Mouse (Mus musculus) heart, postnatal 0 days (tissue): ENCODE data around the gene Hipk4. TPM values are rescaled to one million over a fixed set of nuclear protein-coding genes. Genes with fewer than 3 reads are reported as not detected.

Experiments used
- ATAC-seq: fragments of 200-750 bp; cut with Nextera tagmentation; 2 replicates; pipeline ENCODE4 v1.8.0; 2017; ENCODE audit warnings: low read depth, moderate number of reproducible peaks, moderate library complexity; ENCODE audit not compliant: insufficient read depth
- DNase-seq: peaks from one replicate; pipeline ENCODE4 v3.0.0-alpha.2; 2016; ENCODE audit warnings: low spot score
- H3K27ac ChIP-seq: fragments of 300-500 bp; sonication (generic); 2 replicates; pipeline ENCODE4 v1.5.1; 2014; ENCODE audit warnings: low read depth, mild to moderate bottlenecking
- H3K27me3 ChIP-seq: fragments of 300-500 bp; sonication (generic); 2 replicates; pipeline ENCODE4 v1.6.1; 2014; ENCODE audit warnings: low read length, mixed read lengths; ENCODE audit not compliant: control insufficient read depth, insufficient read depth
- H3K36me3 ChIP-seq: fragments of 300-500 bp; sonication (generic); replicated peaks from 2 replicates; pipeline ENCODE4 v1.6.1; 2014; ENCODE audit warnings: low read length, mixed read lengths; ENCODE audit not compliant: control insufficient read depth, insufficient read depth
- H3K4me1 ChIP-seq: fragments of 300-500 bp; sonication (generic); 2 replicates; pipeline ENCODE4 v1.6.1; 2014; ENCODE audit warnings: antibody characterized with exemption; ENCODE audit not compliant: control insufficient read depth, insufficient read depth
- H3K4me2 ChIP-seq: fragments of 300-500 bp; sonication (generic); 2 replicates; pipeline ENCODE4 v1.6.1; 2014; ENCODE audit warnings: low read depth, mild to moderate bottlenecking, low read length, moderate library complexity
- H3K4me3 ChIP-seq: fragments of 300-500 bp; sonication (generic); 2 replicates; pipeline ENCODE4 v1.5.1; 2014; ENCODE audit warnings: low read depth, low read length
- H3K9ac ChIP-seq: fragments of 300-500 bp; sonication (generic); replicated peaks from 2 replicates; pipeline ENCODE4 v1.6.1; 2014; ENCODE audit warnings: low read depth, low read length, mixed read lengths
- H3K9me3 ChIP-seq: fragments of 300-500 bp; sonication (generic); replicated peaks from 2 replicates; pipeline ENCODE4 v1.6.1; 2016; ENCODE audit warnings: low read length; ENCODE audit not compliant: control insufficient read depth
- CTCF ChIP-seq: IDR thresholded peaks from 2 replicates; pipeline ENCODE4 v1.5.1; 2016; ENCODE audit warnings: antibody characterized with exemption, control low read depth, low read depth
- EP300 ChIP-seq: IDR thresholded peaks from 2 replicates; pipeline ENCODE4 v1.6.1; 2016; ENCODE audit warnings: antibody characterized with exemption, low read depth
- WGBS: fragments of 180-500 bp; shearing (Covaris S2); extraction: QIAGEN DNeasy Blood & Tissue Kit; methylation state at CpG from one replicate; pipeline ENCODE4 v1.1.7; 2014; 5-methylcytosine and 5-hydroxymethylcytosine counted together
- polyA plus RNA-seq: library from polyadenylated mRNA; unstranded; fragments of >200 nt; fragmentation: Nextera tagmentation; extraction: Ambion mirVana; gene quantifications from 2 replicates; pipeline ENCODE4 v1.2.1, GENCODE M21; 2015
- total RNA-seq: library from RNA; depleted of rRNA; stranded (reverse); fragments of >200 nt; gene quantifications from 2 replicates; pipeline ENCODE4 v1.2.3, GENCODE M21; 2014; ENCODE audit warnings: low replicate concordance

Hipk4 gene
- total and polyA plus RNA-seq, 2 experiments from 2014 or later = 0.18 to 0.23 TPM

- no peaks in the 10 kb centered on the region for H3K9me3 ChIP-seq
- H3K4me3 ChIP-seq = no peak overlapping the region
- ATAC-seq = no peak
- H3K4me2 ChIP-seq = peak overlapping the region; percentile 99; the same call in 1 of the 2 replicates
- WGBS = 80% methylated on average over 16 of the region's 16 CpGs
- H3K27ac ChIP-seq = no peak overlapping the region
- DNase-seq = no peak
- peaks cover 11% of the 10 kb centered on the region; the same call in 1 of the 2 replicates for H3K36me3 ChIP-seq
- H3K4me1 ChIP-seq = peaks cover 20% of the 10 kb centered on the region
- H3K9ac ChIP-seq = no peak overlapping the region
- TF ChIP-seq CTCF (no peak), EP300 (no peak)
- no peaks in the 10 kb centered on the region for H3K27me3 ChIP-seq
Observed at GRCm38 (mm10) chr7:27541431-27541830, 18.4 kb downstream of the Hipk4 start.

GRCm38 (mm10) chr7:27541922-27542321 is 18.9 kb downstream of the Hipk4 start:
- ATAC-seq = no peak
- Histone ChIP-seq H3K27me3 (no peaks in the 10 kb centered on the region), H3K27ac (no peak overlapping the region), H3K4me2 (peak overlapping the region; percentile 99), H3K9me3 (no peaks in the 10 kb centered on the region), H3K4me1 (peaks cover 20% of the 10 kb centered on the region), H3K4me3 (peak overlapping the region; percentile 60), H3K36me3 (peaks cover 9% of the 10 kb centered on the region; the same call in 1 of the 2 replicates), H3K9ac (peak overlapping the region; percentile 63; the same call in 1 of the 2 replicates)
- no peak for DNase-seq
- TF ChIP-seq EP300 (no peak), CTCF (no peak)
- 58% methylated on average over 5 of the region's 5 CpGs for WGBS

- no peaks in the 10 kb centered on the region for H3K27me3 ChIP-seq
- peak overlapping the region; percentile 60 for H3K4me3 ChIP-seq
- peaks cover 20% of the 10 kb centered on the region for H3K4me1 ChIP-seq
- peak overlapping the region; percentile 63 for H3K9ac ChIP-seq
- WGBS = 2% methylated on average over 30 of the region's 30 CpGs
- peak; percentile 68 for DNase-seq
- H3K9me3 ChIP-seq = no peaks in the 10 kb centered on the region
- H3K27ac ChIP-seq = no peak overlapping the region
- TF ChIP-seq EP300 (no peak), CTCF (no peak)
- H3K36me3 ChIP-seq = peaks cover 8% of the 10 kb centered on the region; the same call in 1 of the 2 replicates
- peak; percentile 84 for ATAC-seq
- peak overlapping the region; percentile 99 for H3K4me2 ChIP-seq
Observed at GRCm38 (mm10) chr7:27542392-27543033, 19.4 kb downstream of the Hipk4 start.

- H3K27me3 ChIP-seq = no peaks in the 10 kb centered on the region
- WGBS = 40% methylated on average over 6 of the region's 6 CpGs
- ATAC-seq = no peak
- H3K9ac ChIP-seq = peak overlapping the region; percentile 63
- peaks cover 2% of the 10 kb centered on the region; the same call in 1 of the 2 replicates for H3K36me3 ChIP-seq
- no peaks in the 10 kb centered on the region for H3K9me3 ChIP-seq
- H3K4me1 ChIP-seq = peaks cover 20% of the 10 kb centered on the region
- H3K4me3 ChIP-seq = peak overlapping the region; percentile 60
- DNase-seq = no peak
- no peak for TF ChIP-seq CTCF
- TF ChIP-seq EP300 = no peak
- peak overlapping the region; percentile 99 for H3K4me2 ChIP-seq
- H3K27ac ChIP-seq = no peak overlapping the region
Observed at GRCm38 (mm10) chr7:27543065-27543464, 20.0 kb downstream of the Hipk4 start.

GRCm38 (mm10) chr7:27543851-27544250 is 20.8 kb downstream of the Hipk4 start:
- TF ChIP-seq CTCF (no peak), EP300 (no peak)
- Histone ChIP-seq H3K27ac (no peak overlapping the region), H3K36me3 (no peaks in the 10 kb centered on the region; the same call in 1 of the 2 replicates), H3K4me1 (peaks cover 20% of the 10 kb centered on the region), H3K9ac (no peak overlapping the region), H3K4me2 (no peak overlapping the region), H3K9me3 (no peaks in the 10 kb centered on the region), H3K27me3 (no peaks in the 10 kb centered on the region), H3K4me3 (no peak overlapping the region)
- ATAC-seq (no peak), DNase-seq (no peak)
- WGBS = 65% methylated on average over 4 of the region's 4 CpGs
